ENCODE assay signal across 23 mouse cellular contexts in genomic region chr2:4144424-4144823, GRCm38 (mm10).
DNase-seq lines count a peak whose midpoint lies in the region; ATAC-seq and TF ChIP-seq lines count a peak whose summit lies in the region.
"Had no signal": no experiment of that assay in that cellular context is flagged by ENCODE, and none has a peak within 500 bp of the region (broad histone marks: within the 10 kb centered on the region; RNA-seq: fewer than 3 reads in every experiment).

No protein-coding gene starts in this region.

- ATAC-seq in embryonic facial prominence, embryonic 14.5 days (ENCODE audit: low read depth) = no peak
- no peak for ATAC-seq in forebrain, embryonic 14.5 days
- no peak for ATAC-seq in forebrain, embryonic 11.5 days (replicated peaks; ENCODE audit: low FRiP score)
- ATAC-seq: activated CD4-positive, CD25-positive, alpha-beta regulatory T cell, adult 4 months; CD4-positive, CD25-positive, alpha-beta regulatory T cell, adult 4 months; Patski had no signal

- H3K27ac ChIP-seq in embryonic facial prominence, embryonic 14.5 days (replicated peaks; ENCODE audit: low read depth, low read length) = no peak overlapping the region
- H3K27ac ChIP-seq in embryonic facial prominence, embryonic 10.5 days (replicated peaks) = no peak overlapping the region
- H3K27ac ChIP-seq in forebrain, embryonic 14.5 days (ENCODE audit: low read depth, low read length) = no peak overlapping the region
- no peak overlapping the region for H3K27ac ChIP-seq in forebrain, embryonic 11.5 days (ENCODE audit: low read depth, low read length)

- no peak overlapping the region for H3K9ac ChIP-seq in embryonic facial prominence, embryonic 14.5 days (ENCODE audit: low read depth, low read length)
- no peak overlapping the region for H3K9ac ChIP-seq in forebrain, embryonic 14.5 days (ENCODE audit: low read length)
- no peak overlapping the region for H3K9ac ChIP-seq in forebrain, embryonic 11.5 days (ENCODE audit: low read length)

- 89% methylated on average over 4 of the region's 4 CpGs for WGBS in embryonic facial prominence, embryonic 14.5 days
- WGBS in embryonic facial prominence, embryonic 10.5 days = 89% methylated on average over 4 of the region's 4 CpGs
- 64% methylated on average over 4 of the region's 4 CpGs for WGBS in forebrain, embryonic 14.5 days
- 84% methylated on average over 4 of the region's 4 CpGs for WGBS in forebrain, embryonic 11.5 days

- TF ChIP-seq CTCF in brain, embryonic 14.5 days (IDR thresholded peaks at IDR 0.05; ENCODE audit: borderline replicate concordance, extremely low read depth, insufficient read depth, insufficient read length) = no peak

- no peak overlapping the region for H3K4me3 ChIP-seq in embryonic facial prominence, embryonic 14.5 days (ENCODE audit: low read depth, low read length)
- H3K4me3 ChIP-seq in embryonic facial prominence, embryonic 10.5 days = no peak overlapping the region
- H3K4me3 ChIP-seq in forebrain, embryonic 14.5 days (ENCODE audit: low read depth, low read length) = no peak overlapping the region
- no peak overlapping the region for H3K4me3 ChIP-seq in forebrain, embryonic 11.5 days (ENCODE audit: low read depth, low read length)

- DNase-seq in embryonic facial prominence, embryonic 14.5 days (ENCODE audit: low spot score) = peak; percentile 53
- no peak for DNase-seq in embryonic facial prominence, embryonic 10.5 days (ENCODE audit: low spot score)
- peak; percentile 16 for DNase-seq in forebrain, embryonic 14.5 days (ENCODE audit: low spot score)
- no peak for DNase-seq in forebrain, embryonic 11.5 days (ENCODE audit: low spot score)
- DNase-seq in heart, adult 11 months = peak; percentile 17
- DNase-seq in heart, postnatal 14 days = no peak
- peak; percentile 59 for DNase-seq in brain, embryonic 14.5 days (ENCODE audit: low read depth)
- DNase-seq in spleen, postnatal 4 days (ENCODE audit: low spot score in 2 of 2) = no peak
- DNase-seq: adrenal gland, adult 2 months; adrenal gland, adult 8-10 months; adrenal gland, postnatal 10 days; adrenal gland, postnatal 14 days; adrenal gland, postnatal 25 days; adrenal gland, postnatal 36 days; B cell, adult 2 months; cerebellum, adult 11 months; cerebellum, adult 11-12 months; cerebellum, adult 18-20 months had no signal

- H3K4me2 ChIP-seq in embryonic facial prominence, embryonic 14.5 days (ENCODE audit: low read depth, low read length) = no peak overlapping the region
- H3K4me2 ChIP-seq in forebrain, embryonic 14.5 days (ENCODE audit: low read length) = no peak overlapping the region
- H3K4me2 ChIP-seq in forebrain, embryonic 11.5 days (ENCODE audit: low read depth, low read length, severe bottlenecking) = no peak overlapping the region

- intact Hi-C loops in heart, postnatal 14 days (cut with DNase I) = no loop called here

- no peak for TF ChIP-seq POLR2A in brain, embryonic 14.5 days (IDR thresholded peaks at IDR 0.05; ENCODE audit: borderline replicate concordance, extremely low read depth, insufficient read depth, insufficient read length, poor library complexity, severe bottlenecking)

- H3K9me3 ChIP-seq in embryonic facial prominence, embryonic 14.5 days (ENCODE audit: control insufficient read depth, low read length) = no peaks in the 10 kb centered on the region
- H3K9me3 ChIP-seq in embryonic facial prominence, embryonic 10.5 days = no peaks in the 10 kb centered on the region
- H3K9me3 ChIP-seq in forebrain, embryonic 14.5 days (replicated peaks; ENCODE audit: control insufficient read depth, low read length) = no peaks in the 10 kb centered on the region
- H3K9me3 ChIP-seq in forebrain, embryonic 11.5 days (ENCODE audit: control insufficient read depth, low read length) = no peaks in the 10 kb centered on the region
- H3K9me3 ChIP-seq: G1E had no signal

- no peaks in the 10 kb centered on the region; the same call in 1 of the 2 replicates for H3K4me1 ChIP-seq in embryonic facial prominence, embryonic 14.5 days (ENCODE audit: control insufficient read depth, insufficient read depth, low read length)
- H3K4me1 ChIP-seq in embryonic facial prominence, embryonic 10.5 days = peaks cover 12% of the 10 kb centered on the region
- H3K4me1 ChIP-seq in forebrain, embryonic 14.5 days (ENCODE audit: control insufficient read depth, insufficient read depth, low read length) = no peaks in the 10 kb centered on the region
- no peaks in the 10 kb centered on the region for H3K4me1 ChIP-seq in forebrain, embryonic 11.5 days (replicated peaks; ENCODE audit: control insufficient read depth, insufficient read depth, low read length)

- no peaks in the 10 kb centered on the region for H3K36me3 ChIP-seq in embryonic facial prominence, embryonic 14.5 days (ENCODE audit: control insufficient read depth, insufficient read depth, low read length)
- H3K36me3 ChIP-seq in embryonic facial prominence, embryonic 10.5 days (replicated peaks) = no peaks in the 10 kb centered on the region
- no peaks in the 10 kb centered on the region for H3K36me3 ChIP-seq in forebrain, embryonic 14.5 days (ENCODE audit: control insufficient read depth, insufficient read depth, low read length)
- H3K36me3 ChIP-seq in forebrain, embryonic 11.5 days (ENCODE audit: control insufficient read depth, insufficient read depth, low read length) = no peaks in the 10 kb centered on the region
- H3K36me3 ChIP-seq: G1E had no signal

- H3K27me3 ChIP-seq in embryonic facial prominence, embryonic 14.5 days (replicated peaks; ENCODE audit: control insufficient read depth, insufficient read depth, low read length) = no peaks in the 10 kb centered on the region
- no peaks in the 10 kb centered on the region for H3K27me3 ChIP-seq in embryonic facial prominence, embryonic 10.5 days (replicated peaks; ENCODE audit: low read depth, poor library complexity, severe bottlenecking)
- H3K27me3 ChIP-seq in forebrain, embryonic 14.5 days (replicated peaks; ENCODE audit: control insufficient read depth, insufficient read depth, low read length) = no peaks in the 10 kb centered on the region
- H3K27me3 ChIP-seq in forebrain, embryonic 11.5 days (ENCODE audit: control insufficient read depth, insufficient read depth, low read length) = no peaks in the 10 kb centered on the region
- H3K27me3 ChIP-seq: CH12.LX had no signal

Comparison
In these comparisons a context has a peak if more than half of its experiments do, and no peak if none do; other contexts are left out.
1. DNase-seq: peak in embryonic facial prominence, embryonic 14.5 days (single experiment), forebrain, embryonic 14.5 days (single experiment), heart, adult 11 months (single experiment) and brain, embryonic 14.5 days (single experiment); none in embryonic facial prominence, embryonic 10.5 days (single experiment), forebrain, embryonic 11.5 days (single experiment), heart, postnatal 14 days (0 of 2) and spleen, postnatal 4 days (0 of 2).